Mouse (Mus musculus): Measurements from ENCODE around the gene Adamts2. TPM values are rescaled to one million over a fixed set of nuclear protein-coding genes. Genes with fewer than 3 reads are reported as not detected.

The Adamts2 gene
- polyA plus RNA-seq, 1 experiment from 2014 or later, result 5.8 TPM

GRCm38 (mm10) chr11:50835727-50836126 is 233.8 kb downstream of the Adamts2 start:
- Histone ChIP-seq H3K9me3 (replicated peaks) (peaks cover 16% of the 10 kb centered on the region), H3K9ac (no peak overlapping the region), H3K4me1 (peaks cover 4% of the 10 kb centered on the region), H3K27me3 (no peaks in the 10 kb centered on the region), H3K4me2 (no peak overlapping the region), H3K36me3 (peaks cover 17% of the 10 kb centered on the region), H3K27ac (no peak overlapping the region), H3K4me3 (replicated peaks) (no peak overlapping the region)
- WGBS, result 86% methylated on average over 4 of the region's 4 CpGs
- ATAC-seq (replicated peaks; ENCODE audit: low FRiP score), result no peak

- Histone ChIP-seq H3K36me3 (no peaks in the 10 kb centered on the region), H3K9me3 (replicated peaks) (no peaks in the 10 kb centered on the region), H3K4me3 (replicated peaks) (peak within 1 kb of the TSS; percentile 46), H3K9ac (peak within 1 kb of the TSS; percentile 54), H3K27me3 (no peaks in the 10 kb centered on the region), H3K27ac (peak within 1 kb of the TSS; percentile 80), H3K4me2 (peak within 1 kb of the TSS; percentile 64), H3K4me1 (peaks cover 12% of the 10 kb centered on the region)
- ATAC-seq (replicated peaks; ENCODE audit: low FRiP score), result peak; percentile 97
- 15% methylated on average over 22 of the region's 22 CpGs for WGBS
Measured at GRCm38 (mm10) chr11:50841023-50841735, 239.3 kb downstream of the Adamts2 start, which contains the start of gene Zfp879. Gene Zfp879 (minus strand): TSS chr11:50841552.

- Histone ChIP-seq H3K4me2 (no peak overlapping the region), H3K36me3 (no peaks in the 10 kb centered on the region), H3K27ac (no peak overlapping the region), H3K4me3 (replicated peaks) (no peak overlapping the region), H3K9ac (no peak overlapping the region), H3K27me3 (peaks cover 39% of the 10 kb centered on the region), H3K4me1 (peaks cover 30% of the 10 kb centered on the region), H3K9me3 (replicated peaks) (no peaks in the 10 kb centered on the region)
- WGBS, result 88% methylated on average over 3 of the region's 3 CpGs
- no peak for ATAC-seq (replicated peaks; ENCODE audit: low FRiP score)
Measured at GRCm38 (mm10) chr11:50845951-50846350, 244.1 kb downstream of the Adamts2 start.

- Histone ChIP-seq H3K27me3 (peaks cover 50% of the 10 kb centered on the region), H3K4me2 (no peak overlapping the region), H3K27ac (no peak overlapping the region), H3K36me3 (no peaks in the 10 kb centered on the region), H3K4me1 (peaks cover 32% of the 10 kb centered on the region), H3K9me3 (replicated peaks) (no peaks in the 10 kb centered on the region), H3K4me3 (replicated peaks) (no peak overlapping the region), H3K9ac (no peak overlapping the region)
- no peak for ATAC-seq (replicated peaks; ENCODE audit: low FRiP score)
- 67% methylated on average over 5 of the region's 5 CpGs for WGBS
Measured at GRCm38 (mm10) chr11:50847047-50847446, 245.2 kb downstream of the Adamts2 start.

- Histone ChIP-seq H3K4me1 (peaks cover 32% of the 10 kb centered on the region), H3K27me3 (peaks cover 65% of the 10 kb centered on the region), H3K9me3 (replicated peaks) (no peaks in the 10 kb centered on the region), H3K9ac (no peak overlapping the region), H3K4me2 (no peak overlapping the region), H3K27ac (no peak overlapping the region), H3K36me3 (no peaks in the 10 kb centered on the region), H3K4me3 (replicated peaks) (no peak overlapping the region)
- no peak for ATAC-seq (replicated peaks; ENCODE audit: low FRiP score)
- 37% methylated on average over 3 of the region's 3 CpGs for WGBS
Measured at GRCm38 (mm10) chr11:50848520-50849137, 246.7 kb downstream of the Adamts2 start.

GRCm38 (mm10) chr11:50849310-50849709 is 247.4 kb downstream of the Adamts2 start:
- Histone ChIP-seq H3K4me1 (peaks cover 32% of the 10 kb centered on the region), H3K27me3 (peaks cover 65% of the 10 kb centered on the region), H3K27ac (no peak overlapping the region), H3K4me3 (replicated peaks) (0 out of 2 replicates have a peak overlapping the region, but pooled peaks have one; percentile 48), H3K4me2 (peak overlapping the region; percentile 90; the same call in 1 of the 2 replicates), H3K36me3 (no peaks in the 10 kb centered on the region), H3K9ac (no peak overlapping the region), H3K9me3 (replicated peaks) (no peaks in the 10 kb centered on the region)
- whole genome bisulfite sequencing, result 2% methylated on average over 10 of the region's 10 CpGs
- no peak for ATAC-seq (replicated peaks; ENCODE audit: low FRiP score)

- H3K36me3 ChIP-seq, result no peaks in the 10 kb centered on the region
- H3K27me3 ChIP-seq, result peaks cover 65% of the 10 kb centered on the region
- no peaks in the 10 kb centered on the region for H3K9me3 ChIP-seq (replicated peaks)
- peak within 1 kb of the TSS; percentile 48 for H3K4me3 ChIP-seq (replicated peaks)
- 1% methylated on average over 11 of the region's 11 CpGs for WGBS
- no peak within 1 kb of the TSS for H3K9ac ChIP-seq
- peaks cover 32% of the 10 kb centered on the region for H3K4me1 ChIP-seq
- peak within 1 kb of the TSS; percentile 90 for H3K4me2 ChIP-seq
- no peak within 1 kb of the TSS for H3K27ac ChIP-seq
- no peak for ATAC-seq (replicated peaks; ENCODE audit: low FRiP score)
Measured at GRCm38 (mm10) chr11:50850177-50850735, 248.4 kb downstream of the Adamts2 start, which contains the start of gene Grm6. Gene Grm6 (plus strand): TSS chr11:50850685.

GRCm38 (mm10) chr11:50850989-50851601 is 249.2 kb downstream of the Adamts2 start:
- peaks cover 65% of the 10 kb centered on the region for H3K27me3 ChIP-seq
- WGBS, result under 1% methylated on average over 72 of the region's 72 CpGs

More at GRCm38 (mm10) chr11:50850989-50851601, 249.2 kb downstream of the Adamts2 start:
- ATAC-seq (replicated peaks; ENCODE audit: low FRiP score), result peak; percentile 67; the same call in 1 of the 2 replicates
- Histone ChIP-seq H3K4me3 (replicated peaks) (peak overlapping the region; percentile 48), H3K36me3 (no peaks in the 10 kb centered on the region), H3K9ac (no peak overlapping the region), H3K4me1 (peaks cover 32% of the 10 kb centered on the region), H3K27ac (no peak overlapping the region), H3K4me2 (peak overlapping the region; percentile 90), H3K9me3 (replicated peaks) (no peaks in the 10 kb centered on the region)

Other genes starting within 250 kb of the Adamts2 start
- 0.78 and 1.3 TPM in 2 replicates for gene Cby3, start 247.6 kb upstream of the Adamts2 start, polyA plus RNA-seq (2015; fragmentation: Nextera tagmentation; extraction: Ambion mirVana)
- 498 and 501 TPM in 2 replicates for gene Hnrnph1, start 225.1 kb upstream of the Adamts2 start, polyA plus RNA-seq (2015; fragmentation: Nextera tagmentation; extraction: Ambion mirVana)
- gene Rufy1, start 171.0 kb upstream of the Adamts2 start, polyA plus RNA-seq (2015; fragmentation: Nextera tagmentation; extraction: Ambion mirVana), result 25.7 and 27.9 TPM in 2 replicates
- 29.3 and 31.3 TPM in 2 replicates for gene Zfp354c, start 225.6 kb downstream of the Adamts2 start, polyA plus RNA-seq (2015; fragmentation: Nextera tagmentation; extraction: Ambion mirVana)
- 0.76 and 0.91 TPM in 2 replicates for gene Zfp879, start 239.5 kb downstream of the Adamts2 start, polyA plus RNA-seq (2015; fragmentation: Nextera tagmentation; extraction: Ambion mirVana)
- not detected in 2 replicates for gene Grm6, start 248.6 kb downstream of the Adamts2 start, polyA plus RNA-seq (2015; fragmentation: Nextera tagmentation; extraction: Ambion mirVana)